Mouse (Mus musculus) liver, embryonic 16.5 days (tissue): ENCODE data around the gene Mpv17. TPM values are rescaled to one million over a fixed set of nuclear protein-coding genes. Genes with fewer than 3 reads are reported as not detected.

Experiments used
- ATAC-seq: fragments of 200-750 bp; cut with Nextera tagmentation; 2 replicates; pipeline ENCODE4 v1.8.0; 2017; ENCODE audit warnings: low read depth, mild to moderate bottlenecking, moderate number of reproducible peaks, moderate library complexity
- H3K27ac ChIP-seq: fragments of 300-500 bp; sonication (generic); 2 replicates; pipeline ENCODE4 v1.5.1; 2014; ENCODE audit warnings: mild to moderate bottlenecking, low read length
- H3K27me3 ChIP-seq: fragments of 300-500 bp; sonication (generic); 2 replicates; pipeline ENCODE4 v1.6.1; 2014; ENCODE audit warnings: low read depth, low read length, mixed read lengths; ENCODE audit not compliant: control insufficient read depth, insufficient read depth
- H3K36me3 ChIP-seq: fragments of 300-500 bp; sonication (generic); 2 replicates; pipeline ENCODE4 v1.6.1; 2014; ENCODE audit warnings: mild to moderate bottlenecking; ENCODE audit not compliant: control insufficient read depth, insufficient read depth
- H3K4me1 ChIP-seq: fragments of 300-500 bp; sonication (generic); 2 replicates; pipeline ENCODE4 v1.6.1; 2014; ENCODE audit warnings: low read depth, low read length, mixed read lengths; ENCODE audit not compliant: control insufficient read depth
- H3K4me2 ChIP-seq: fragments of 300-500 bp; sonication (generic); 2 replicates; pipeline ENCODE4 v1.6.1; 2014; ENCODE audit warnings: low read depth, low read length, mixed read lengths
- H3K4me3 ChIP-seq: fragments of 300-500 bp; sonication (generic); 2 replicates; pipeline ENCODE4 v1.5.1; 2014; ENCODE audit warnings: low read depth, mild to moderate bottlenecking, low read length
- H3K9ac ChIP-seq: fragments of 300-500 bp; sonication (generic); 2 replicates; pipeline ENCODE4 v1.6.1; 2014; ENCODE audit warnings: low read depth, low read length
- H3K9me3 ChIP-seq: fragments of 300-500 bp; sonication (generic); replicated peaks from 2 replicates; pipeline ENCODE4 v1.6.1; 2016; ENCODE audit warnings: low read length; ENCODE audit not compliant: control insufficient read depth
- WGBS: fragments of 180-500 bp; shearing (Covaris S2); extraction: QIAGEN DNeasy Blood & Tissue Kit; methylation state at CpG from one replicate; pipeline ENCODE4 v1.1.7; 2014; ENCODE audit not compliant: insufficient replicate concordance; 5-methylcytosine and 5-hydroxymethylcytosine counted together
- polyA plus RNA-seq: library from polyadenylated mRNA; unstranded; fragments of >200 nt; fragmentation: Nextera tagmentation; extraction: Ambion mirVana; gene quantifications from 2 replicates; pipeline ENCODE4 v1.2.1, GENCODE M21; 2015

Gene Mpv17
- polyA plus RNA-seq, 1 experiment from 2014 or later: 21.5 TPM

- Histone ChIP-seq H3K4me1 (peaks cover 21% of the 10 kb centered on the region), H3K4me3 (no peak overlapping the region), H3K4me2 (no peak overlapping the region), H3K27me3 (no peaks in the 10 kb centered on the region), H3K9ac (no peak overlapping the region), H3K27ac (no peak overlapping the region), H3K9me3 (no peaks in the 10 kb centered on the region), H3K36me3 (peaks cover 58% of the 10 kb centered on the region)
- no peak for ATAC-seq
- WGBS: 80% methylated on average over 9 of the region's 9 CpGs
Observed at GRCm38 (mm10) chr5:31198170-31198569, 44.1 kb upstream of the Mpv17 start.

DNA sequence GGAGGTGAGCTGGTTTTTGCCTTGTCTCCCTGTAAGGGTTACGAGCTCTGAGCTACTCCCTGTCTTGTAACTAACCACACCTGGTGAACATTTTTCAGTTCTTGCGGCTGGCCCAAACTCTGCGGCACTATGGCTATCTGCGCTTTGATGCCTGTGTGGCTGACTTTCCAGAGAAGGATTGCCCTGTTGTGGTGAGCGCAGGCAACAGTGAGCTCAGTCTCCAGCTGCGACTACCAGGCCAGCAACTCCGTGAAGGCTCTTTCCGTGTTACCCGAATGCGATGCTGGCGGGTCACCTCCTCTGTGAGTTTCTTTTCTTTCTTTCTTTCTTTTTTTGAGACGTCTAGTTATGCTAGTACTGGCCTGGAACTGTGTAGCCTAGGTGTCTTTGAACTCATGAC, 43.0 kb upstream of the Mpv17 start:
- H3K27me3 ChIP-seq: no peaks in the 10 kb centered on the region
- H3K4me2 ChIP-seq: no peak overlapping the region
- no peaks in the 10 kb centered on the region for H3K9me3 ChIP-seq
- 91% methylated on average over 12 of the region's 12 CpGs for WGBS
- ATAC-seq: no peak
- no peak overlapping the region for H3K4me3 ChIP-seq
- H3K9ac ChIP-seq: no peak overlapping the region
- H3K27ac ChIP-seq: no peak overlapping the region
- H3K36me3 ChIP-seq: peaks cover 51% of the 10 kb centered on the region
- peaks cover 15% of the 10 kb centered on the region for H3K4me1 ChIP-seq

DNA sequence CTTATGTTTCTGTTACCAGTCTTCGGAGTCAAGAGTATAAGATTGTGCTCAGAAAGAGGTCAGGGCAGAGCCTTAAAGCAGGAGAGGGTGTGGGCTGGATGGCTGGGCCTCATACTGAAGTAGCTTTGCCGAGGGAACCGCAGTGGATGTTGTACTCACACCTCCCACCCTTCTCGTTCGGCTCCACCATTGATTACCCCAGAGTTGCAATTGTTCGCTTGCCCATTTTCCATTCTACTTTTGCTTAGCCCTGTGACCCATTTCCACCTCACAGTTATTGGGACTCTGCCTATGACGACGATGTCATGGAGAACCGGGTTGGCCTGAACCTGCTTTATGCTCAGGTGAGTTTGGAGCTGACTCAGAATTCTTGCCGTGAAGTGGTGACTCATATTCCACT, 42.2 kb upstream of the Mpv17 start:
- Histone ChIP-seq H3K4me1 (peaks cover 21% of the 10 kb centered on the region), H3K27ac (no peak overlapping the region), H3K9ac (no peak overlapping the region), H3K9me3 (no peaks in the 10 kb centered on the region), H3K4me3 (no peak overlapping the region), H3K36me3 (peaks cover 51% of the 10 kb centered on the region), H3K4me2 (no peak overlapping the region), H3K27me3 (no peaks in the 10 kb centered on the region)
- WGBS: 94% methylated on average over 10 of the region's 10 CpGs
- no peak for ATAC-seq

GRCm38 (mm10) chr5:31195671-31196070, 41.6 kb upstream of the Mpv17 start:
- Histone ChIP-seq H3K4me1 (peaks cover 20% of the 10 kb centered on the region), H3K9me3 (no peaks in the 10 kb centered on the region), H3K36me3 (peaks cover 55% of the 10 kb centered on the region), H3K4me2 (no peak overlapping the region), H3K27ac (no peak overlapping the region), H3K4me3 (no peak overlapping the region), H3K9ac (no peak overlapping the region), H3K27me3 (no peaks in the 10 kb centered on the region)
- WGBS: 79% methylated on average over 4 of the region's 4 CpGs
- ATAC-seq: no peak

DNA sequence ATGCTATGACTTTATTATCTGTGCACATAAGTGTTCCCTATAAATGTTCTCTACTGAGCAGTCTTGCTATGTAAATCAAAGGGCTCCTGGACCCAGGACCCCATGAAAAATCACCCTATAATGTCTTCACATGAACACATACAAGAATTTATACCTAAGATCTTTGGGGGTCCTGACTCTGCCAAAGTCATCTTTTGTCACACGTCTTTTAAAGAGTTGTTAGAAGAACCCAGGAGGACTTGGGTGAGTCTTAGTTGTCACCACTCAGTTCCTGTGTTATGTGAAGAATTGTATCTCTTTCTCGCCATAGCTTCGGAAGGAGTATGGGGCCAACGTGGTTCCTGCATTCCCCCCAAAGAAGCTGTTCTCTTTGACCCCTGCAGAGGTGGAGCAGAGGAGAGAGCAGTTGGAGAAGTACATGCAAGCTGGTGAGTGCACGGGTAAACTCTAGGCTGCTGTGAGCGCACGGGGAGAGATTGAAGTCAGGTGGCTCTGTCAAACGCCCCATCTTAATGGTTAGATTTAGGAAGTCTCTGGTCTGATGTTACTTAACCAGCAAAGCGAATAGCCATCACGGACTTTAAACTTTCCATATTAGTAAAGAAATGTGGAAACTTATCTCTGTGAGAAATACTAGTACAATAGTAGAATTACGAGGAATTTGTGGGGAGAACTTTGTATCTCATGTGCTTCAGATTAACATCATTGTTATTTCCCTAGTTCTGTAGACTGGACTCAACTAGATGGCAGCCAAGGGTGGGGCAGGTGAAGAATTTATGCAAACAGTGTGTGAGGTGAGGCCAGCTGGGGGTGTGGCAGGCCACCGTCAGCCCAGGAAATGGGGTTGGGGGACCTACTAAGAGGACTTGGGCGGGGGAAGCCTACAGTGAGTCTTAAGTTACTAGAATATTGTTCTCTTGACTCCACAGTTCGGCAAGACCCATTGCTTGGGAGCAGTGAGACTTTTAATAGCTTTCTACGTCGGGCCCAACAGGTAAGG, 40.7 kb upstream of the Mpv17 start:
- peak overlapping the region; percentile 83; the same call in 1 of the 2 replicates for H3K27ac ChIP-seq
- peaks cover 59% of the 10 kb centered on the region for H3K36me3 ChIP-seq
- peak overlapping the region; percentile 90 for H3K9ac ChIP-seq

GRCm38 (mm10) chr5:31193631-31194281, 39.7 kb upstream of the Mpv17 start:
- H3K4me1 ChIP-seq: peaks cover 20% of the 10 kb centered on the region
- peak overlapping the region; percentile 83 for H3K27ac ChIP-seq
- no peaks in the 10 kb centered on the region for H3K27me3 ChIP-seq
- peak overlapping the region; percentile 84 for H3K4me3 ChIP-seq
- H3K9ac ChIP-seq: peak overlapping the region; percentile 90
- WGBS: 6% methylated on average over 25 of the region's 25 CpGs
- H3K36me3 ChIP-seq: peaks cover 54% of the 10 kb centered on the region
- peak overlapping the region; percentile 84 for H3K4me2 ChIP-seq
- no peak for ATAC-seq
- H3K9me3 ChIP-seq: no peaks in the 10 kb centered on the region

More for the DNA sequence above, 40.7 kb upstream of the Mpv17 start:
- H3K27me3 ChIP-seq: no peaks in the 10 kb centered on the region
- H3K9me3 ChIP-seq: no peaks in the 10 kb centered on the region
- H3K4me1 ChIP-seq: peaks cover 20% of the 10 kb centered on the region
- ATAC-seq: no peak
- H3K4me3 ChIP-seq: peak overlapping the region; percentile 84
- peak overlapping the region; percentile 84 for H3K4me2 ChIP-seq
- whole genome bisulfite sequencing: 84% methylated on average over 16 of the region's 16 CpGs

DNA sequence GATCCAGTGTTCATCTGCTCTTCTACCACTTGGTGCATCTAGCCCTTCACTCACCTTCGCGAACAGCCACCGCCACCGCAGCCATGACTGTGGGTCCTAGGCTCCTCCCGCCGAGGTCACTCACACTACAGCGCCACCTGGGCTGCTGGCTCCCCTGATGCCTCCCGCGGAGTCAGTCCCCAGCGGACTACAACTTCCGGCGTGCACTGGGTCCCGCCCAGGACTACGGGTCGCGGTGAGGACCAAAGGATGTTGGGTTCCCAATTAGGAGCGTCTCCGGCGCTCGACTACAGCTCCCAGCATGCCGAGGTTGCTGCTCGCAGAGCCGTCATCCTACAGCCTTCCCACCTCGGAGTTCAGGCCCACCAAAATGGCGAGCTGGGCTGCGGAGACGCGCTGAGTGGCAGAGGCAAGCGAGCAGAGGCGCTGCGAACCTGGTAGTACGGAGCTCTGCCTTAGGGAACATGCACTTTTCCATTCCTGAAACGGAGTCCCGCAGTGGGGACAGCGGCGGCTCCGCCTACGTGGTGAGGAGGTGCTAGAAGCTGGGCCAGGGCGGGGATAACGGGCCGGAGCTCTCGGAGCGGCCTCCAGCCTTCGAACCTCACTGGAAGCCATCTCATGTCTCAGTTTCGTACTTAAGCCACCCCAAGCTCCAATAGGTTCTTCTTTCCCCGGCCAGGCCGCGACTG, 39.0 kb upstream of the Mpv17 start, which contains the start of the genes Snx17 and Eif2b4:
Snx17 (plus strand) TSS at position 289 of the 692 bp plus-strand sequence.
Eif2b4 (minus strand) TSS at position 492 of the 692 bp plus-strand sequence.
- peak; percentile 95 for ATAC-seq
- Histone ChIP-seq H3K4me3 (peak within 1 kb of the TSS; percentile 84), H3K27ac (peak within 1 kb of the TSS; percentile 92), H3K9me3 (no peaks in the 10 kb centered on the region), H3K36me3 (peaks cover 51% of the 10 kb centered on the region), H3K9ac (peak within 1 kb of the TSS; percentile 90), H3K4me2 (peak within 1 kb of the TSS; percentile 84), H3K4me1 (peaks cover 20% of the 10 kb centered on the region), H3K27me3 (no peaks in the 10 kb centered on the region)
- 0% methylated on average over 48 of the region's 48 CpGs for WGBS

DNA sequence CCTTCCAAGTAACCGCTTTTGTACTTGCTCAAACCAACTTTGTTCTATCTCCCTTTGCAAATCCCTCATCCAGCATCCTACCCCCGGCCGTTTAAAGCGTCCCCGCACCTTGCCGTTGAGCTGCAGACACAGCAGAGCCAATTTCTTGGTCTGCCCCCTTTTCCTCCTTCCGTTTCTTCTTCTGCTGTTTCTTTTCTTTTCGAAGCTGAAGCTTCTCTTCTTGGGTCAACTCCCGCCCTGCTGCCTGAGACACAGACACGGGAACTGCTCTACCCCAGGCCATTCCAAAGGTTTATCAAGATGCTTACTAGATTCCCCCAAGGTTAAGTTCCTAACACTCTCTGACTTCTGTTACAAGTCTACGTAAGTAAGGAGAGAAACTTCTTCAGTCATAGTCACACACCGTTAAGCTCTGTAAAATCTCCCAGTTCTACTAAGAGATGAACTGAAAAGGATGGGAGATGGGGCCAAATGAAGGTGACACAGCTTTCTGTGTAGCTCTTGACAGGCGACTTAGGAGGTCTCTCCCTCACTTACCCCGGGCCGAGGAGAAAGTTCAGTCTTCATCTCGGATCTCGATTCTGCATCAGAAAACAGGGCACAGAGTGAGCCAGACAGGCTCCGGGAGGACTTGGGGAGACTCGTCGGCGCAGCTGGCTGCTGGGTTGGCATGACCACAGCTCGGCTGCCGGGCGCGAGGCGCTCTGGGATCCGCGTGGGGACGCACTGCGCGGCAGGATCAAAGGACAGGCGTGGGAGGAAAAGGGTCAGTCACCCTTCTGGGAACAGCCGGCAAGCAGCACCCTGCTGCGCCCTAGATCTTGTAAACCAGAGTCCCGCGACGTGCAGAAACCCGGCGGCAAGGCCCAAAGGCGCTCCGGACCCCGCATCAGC, 38.2 kb upstream of the Mpv17 start:
- H3K4me3 ChIP-seq: peak overlapping the region; percentile 84
- no peaks in the 10 kb centered on the region for H3K9me3 ChIP-seq
- H3K4me1 ChIP-seq: peaks cover 20% of the 10 kb centered on the region
- no peaks in the 10 kb centered on the region for H3K27me3 ChIP-seq
- WGBS: 9% methylated on average over 42 of the region's 42 CpGs
- peak overlapping the region; percentile 92 for H3K27ac ChIP-seq
- peak; percentile 59 for ATAC-seq
- H3K4me2 ChIP-seq: peak overlapping the region; percentile 68
- H3K9ac ChIP-seq: peak overlapping the region; percentile 89
- peaks cover 49% of the 10 kb centered on the region for H3K36me3 ChIP-seq
